10 mouse cellular contexts compared by ENCODE assay signal in genomic region chr10:80162716-80163299, GRCm38 (mm10). TPM values are rescaled to one million over a fixed set of nuclear protein-coding genes. Genes with fewer than 3 reads are reported as not detected.
DNase-seq lines count a peak whose midpoint lies in the region; ATAC-seq lines count a peak whose summit lies in the region.
"Had no signal": no experiment of that assay in that cellular context is flagged by ENCODE, and none has a peak within 500 bp of the region (broad histone marks: within the 10 kb centered on the region; RNA-seq: fewer than 3 reads in every experiment).

No protein-coding gene starts in this region.

- WGBS in heart, embryonic 11.5 days (ENCODE audit: insufficient replicate concordance): 77% methylated on average over 6 of the region's 6 CpGs
- WGBS in neural tube, embryonic 11.5 days: 76% methylated on average over 6 of the region's 6 CpGs
- 72% methylated on average over 6 of the region's 6 CpGs for WGBS in hindbrain, embryonic 16.5 days
- WGBS in stomach, embryonic 15.5 days: 65% methylated on average over 6 of the region's 6 CpGs

- no peak for ATAC-seq in heart, embryonic 11.5 days (replicated peaks; ENCODE audit: insufficient number of reproducible peaks, low FRiP score, low TSS enrichment)
- no peak for ATAC-seq in neural tube, embryonic 11.5 days (ENCODE audit: insufficient read depth, low FRiP score, low TSS enrichment)
- no peak for ATAC-seq in hindbrain, embryonic 16.5 days
- ATAC-seq in stomach, embryonic 15.5 days (ENCODE audit: insufficient read depth, low FRiP score, low read depth): no peak

- H3K4me1 ChIP-seq in heart, embryonic 11.5 days (ENCODE audit: control insufficient read depth, insufficient read depth, low read length): peaks cover 81% of the 10 kb centered on the region
- H3K4me1 ChIP-seq in neural tube, embryonic 11.5 days (ENCODE audit: control insufficient read depth, insufficient read depth, low read length): peaks cover 50% of the 10 kb centered on the region
- peaks cover 56% of the 10 kb centered on the region for H3K4me1 ChIP-seq in hindbrain, embryonic 16.5 days (ENCODE audit: control insufficient read depth, insufficient read depth, low read depth, low read length)
- H3K4me1 ChIP-seq in stomach, embryonic 15.5 days: peaks cover 80% of the 10 kb centered on the region

- DNase-seq in heart, postnatal 14 days: no peak
- no peak for DNase-seq in neural tube, embryonic 11.5 days (ENCODE audit: low spot score)
- no peak for DNase-seq in neural tube, embryonic 10.5 days (ENCODE audit: extremely low spot score, low spot score)
- no peak for DNase-seq in spleen, adult 12 weeks (ENCODE audit: low spot score)
- no peak for DNase-seq in ovary, postnatal 10 days (ENCODE audit: low spot score)
- DNase-seq: lung, adult 2 months; right cerebral cortex, postnatal 14 days had no signal

- no peaks in the 10 kb centered on the region for H3K9me3 ChIP-seq in heart, embryonic 11.5 days (replicated peaks; ENCODE audit: control insufficient read depth, low read length)
- H3K9me3 ChIP-seq in neural tube, embryonic 11.5 days (ENCODE audit: control insufficient read depth, low read length): no peaks in the 10 kb centered on the region
- no peaks in the 10 kb centered on the region for H3K9me3 ChIP-seq in hindbrain, embryonic 16.5 days (ENCODE audit: control insufficient read depth, low read length)
- no peaks in the 10 kb centered on the region for H3K9me3 ChIP-seq in stomach, embryonic 15.5 days

- peak overlapping the region; percentile 6; the same call in 1 of the 2 replicates for H3K9ac ChIP-seq in heart, embryonic 11.5 days (ENCODE audit: low read depth, low read length)
- H3K9ac ChIP-seq in neural tube, embryonic 11.5 days (ENCODE audit: low read length): 0 out of 2 replicates have a peak overlapping the region, but pooled peaks have one; percentile 6
- peak overlapping the region; percentile 22; the same call in 1 of the 2 replicates for H3K9ac ChIP-seq in hindbrain, embryonic 16.5 days (ENCODE audit: low read depth, low read length)
- H3K9ac ChIP-seq in stomach, embryonic 15.5 days: no peak overlapping the region

- H3K36me3 ChIP-seq in heart, embryonic 11.5 days (ENCODE audit: control insufficient read depth, insufficient read depth, low read length): no peaks in the 10 kb centered on the region
- H3K36me3 ChIP-seq in neural tube, embryonic 11.5 days (ENCODE audit: control insufficient read depth, insufficient read depth, low read length): no peaks in the 10 kb centered on the region
- H3K36me3 ChIP-seq in hindbrain, embryonic 16.5 days (ENCODE audit: control insufficient read depth, insufficient read depth, low read length): no peaks in the 10 kb centered on the region
- H3K36me3 ChIP-seq in stomach, embryonic 15.5 days: no peaks in the 10 kb centered on the region

- peak overlapping the region; percentile 99 for H3K27ac ChIP-seq in heart, embryonic 11.5 days (ENCODE audit: low read depth, low read length)
- H3K27ac ChIP-seq in neural tube, embryonic 11.5 days (ENCODE audit: low read depth, low read length): peak overlapping the region; percentile 85; the same call in 1 of the 2 replicates
- H3K27ac ChIP-seq in hindbrain, embryonic 16.5 days (ENCODE audit: low read depth, low read length): no peak overlapping the region
- peak overlapping the region; percentile 92 for H3K27ac ChIP-seq in stomach, embryonic 15.5 days

- H3K27me3 ChIP-seq in heart, embryonic 11.5 days (ENCODE audit: control insufficient read depth, insufficient read depth, low read length): no peaks in the 10 kb centered on the region
- no peaks in the 10 kb centered on the region for H3K27me3 ChIP-seq in neural tube, embryonic 11.5 days (ENCODE audit: control insufficient read depth, insufficient read depth, low read length)
- no peaks in the 10 kb centered on the region for H3K27me3 ChIP-seq in hindbrain, embryonic 16.5 days (replicated peaks; ENCODE audit: control insufficient read depth, insufficient read depth, low read length)
- H3K27me3 ChIP-seq in stomach, embryonic 15.5 days (replicated peaks): no peaks in the 10 kb centered on the region

- H3K4me3 ChIP-seq in heart, embryonic 11.5 days (ENCODE audit: low read depth, low read length): no peak overlapping the region
- H3K4me3 ChIP-seq in neural tube, embryonic 11.5 days (ENCODE audit: low read depth, low read length): 0 out of 2 replicates have a peak overlapping the region, but pooled peaks have one; percentile 3
- no peak overlapping the region for H3K4me3 ChIP-seq in hindbrain, embryonic 16.5 days (ENCODE audit: low read length)
- no peak overlapping the region for H3K4me3 ChIP-seq in stomach, embryonic 15.5 days (replicated peaks)

- no peak overlapping the region for H3K4me2 ChIP-seq in heart, embryonic 11.5 days
- H3K4me2 ChIP-seq in neural tube, embryonic 11.5 days (ENCODE audit: low read depth): no peak overlapping the region
- H3K4me2 ChIP-seq in hindbrain, embryonic 16.5 days (ENCODE audit: low read length): no peak overlapping the region
- H3K4me2 ChIP-seq in stomach, embryonic 15.5 days: no peak overlapping the region

- intact Hi-C loops in heart, postnatal 14 days (cut with DNase I): no loop called here

RNA-seq across cellular contexts. Expression of gene Cirbp, which starts 3.0 kb away (rescaled TPM):
- polyA plus RNA-seq in heart, embryonic 11.5 days (2014; fragmentation: Nextera tagmentation; extraction: Ambion mirVana): 49.1 and 52.7 TPM in 2 replicates
- 10 to 100 TPM; 40.4 to 64.3 TPM for total RNA-seq in heart, postnatal 14 days (2021)
- polyA plus RNA-seq in neural tube, embryonic 11.5 days (2014; fragmentation: Nextera tagmentation; extraction: Ambion mirVana): 84.0 and 85.1 TPM in 2 replicates
- 288 and 311 TPM in 2 replicates for polyA plus RNA-seq in hindbrain, embryonic 16.5 days (2015; fragmentation: Nextera tagmentation; extraction: Ambion mirVana)
- 90.3 and 103 TPM in 2 replicates for polyA plus RNA-seq in stomach, embryonic 15.5 days (2015; fragmentation: Nextera tagmentation; extraction: Ambion mirVana)

RNA-seq across cellular contexts. Expression of gene 1600002K03Rik, which starts 9.9 kb away (rescaled TPM):
- 9.6 and 12.4 TPM in 2 replicates for polyA plus RNA-seq in heart, embryonic 11.5 days (2014; fragmentation: Nextera tagmentation; extraction: Ambion mirVana)
- total RNA-seq in heart, postnatal 14 days (2021): 1 to 10 TPM; 3.8 to 4.7 TPM
- 8.8 and 10.8 TPM in 2 replicates for polyA plus RNA-seq in neural tube, embryonic 11.5 days (2014; fragmentation: Nextera tagmentation; extraction: Ambion mirVana)
- 9.4 and 10.1 TPM in 2 replicates for polyA plus RNA-seq in hindbrain, embryonic 16.5 days (2015; fragmentation: Nextera tagmentation; extraction: Ambion mirVana)
- 17.5 and 19.7 TPM in 2 replicates for polyA plus RNA-seq in stomach, embryonic 15.5 days (2015; fragmentation: Nextera tagmentation; extraction: Ambion mirVana)

RNA-seq across cellular contexts. Expression of gene Midn, which starts 14.7 kb away (rescaled TPM):
- polyA plus RNA-seq in heart, embryonic 11.5 days (2014; fragmentation: Nextera tagmentation; extraction: Ambion mirVana): 29.5 and 31.9 TPM in 2 replicates
- total RNA-seq in heart, postnatal 14 days (2021): 100 to 1,000 TPM; 158 to 178 TPM
- polyA plus RNA-seq in neural tube, embryonic 11.5 days (2014; fragmentation: Nextera tagmentation; extraction: Ambion mirVana): 70.0 and 78.2 TPM in 2 replicates
- polyA plus RNA-seq in hindbrain, embryonic 16.5 days (2015; fragmentation: Nextera tagmentation; extraction: Ambion mirVana): 16.0 and 16.1 TPM in 2 replicates
- polyA plus RNA-seq in stomach, embryonic 15.5 days (2015; fragmentation: Nextera tagmentation; extraction: Ambion mirVana): 16.0 and 19.8 TPM in 2 replicates

RNA-seq across cellular contexts. Expression of gene Efna2, which starts 16.5 kb away (rescaled TPM):
- polyA plus RNA-seq in heart, embryonic 11.5 days (2014; fragmentation: Nextera tagmentation; extraction: Ambion mirVana): 13.9 and 14.8 TPM in 2 replicates
- 1 to 10 TPM; 1.1 to 1.4 TPM for total RNA-seq in heart, postnatal 14 days (2021)
- polyA plus RNA-seq in neural tube, embryonic 11.5 days (2014; fragmentation: Nextera tagmentation; extraction: Ambion mirVana): 36.2 and 38.9 TPM in 2 replicates
- 21.5 and 22.7 TPM in 2 replicates for polyA plus RNA-seq in hindbrain, embryonic 16.5 days (2015; fragmentation: Nextera tagmentation; extraction: Ambion mirVana)
- polyA plus RNA-seq in stomach, embryonic 15.5 days (2015; fragmentation: Nextera tagmentation; extraction: Ambion mirVana): 15.7 TPM in 2 replicates

RNA-seq across cellular contexts. Expression of gene Cbarp, which starts 22.2 kb away (rescaled TPM):
- polyA plus RNA-seq in heart, embryonic 11.5 days (2014; fragmentation: Nextera tagmentation; extraction: Ambion mirVana): 2.5 and 2.7 TPM in 2 replicates
- 1 to 10 TPM; 3.0 to 3.3 TPM for total RNA-seq in heart, postnatal 14 days (2021)
- 11.1 and 11.3 TPM in 2 replicates for polyA plus RNA-seq in neural tube, embryonic 11.5 days (2014; fragmentation: Nextera tagmentation; extraction: Ambion mirVana)
- polyA plus RNA-seq in hindbrain, embryonic 16.5 days (2015; fragmentation: Nextera tagmentation; extraction: Ambion mirVana): 98.8 and 130 TPM in 2 replicates
- 5.1 and 6.7 TPM in 2 replicates for polyA plus RNA-seq in stomach, embryonic 15.5 days (2015; fragmentation: Nextera tagmentation; extraction: Ambion mirVana)
